Mouse (Mus musculus) ZHBTc4 (cell line): ENCODE results near the gene Hgd.
A peak's percentile ranks its signal among the peaks of the same experiment; 100 is the strongest.

ENCODE experiments used
- DNase-seq: peaks from one replicate; pipeline ENCODE4 v3.0.0-alpha.2; 2011; ENCODE audit warnings: low read depth, low spot score

Gene Hgd

GRCm38 (mm10) chr16:37579994-37580393, at the start of gene Hgd:
Gene Hgd (plus strand): TSS chr16:37580153.
- DNase-seq: no peak

- no peak for DNase-seq
Observed at GRCm38 (mm10) chr16:37530170-37530569, 49.8 kb upstream of the Hgd start.

GRCm38 (mm10) chr16:37532046-37532445, 47.9 kb upstream of the Hgd start:
- DNase-seq: no peak

- no peak for DNase-seq
Observed at GRCm38 (mm10) chr16:37533369-37534068, 46.4 kb upstream of the Hgd start.

- DNase-seq: no peak
Observed at GRCm38 (mm10) chr16:37539240-37539610, 40.7 kb upstream of the Hgd start.

GRCm38 (mm10) chr16:37539611-37540580, 40.1 kb upstream of the Hgd start, which contains the start of the genes Gtf2e1 and Rabl3:
Gene Gtf2e1 (minus strand): TSS chr16:37539789.
Gene Rabl3 (plus strand): TSS chr16:37539885.
- DNase-seq: peak; percentile 99

GRCm38 (mm10) chr16:37540776-37541175, 39.2 kb upstream of the Hgd start:
- DNase-seq: no peak

- no peak for DNase-seq
Observed at GRCm38 (mm10) chr16:37546312-37546711, 33.6 kb upstream of the Hgd start.

- DNase-seq: no peak
Observed at GRCm38 (mm10) chr16:37550266-37550665, 29.7 kb upstream of the Hgd start.

GRCm38 (mm10) chr16:37550981-37551380, 29.0 kb upstream of the Hgd start:
- DNase-seq: no peak

- no peak for DNase-seq
Observed at GRCm38 (mm10) chr16:37552824-37553223, 27.1 kb upstream of the Hgd start.

- DNase-seq: no peak
Observed at GRCm38 (mm10) chr16:37562414-37562813, 17.5 kb upstream of the Hgd start.

GRCm38 (mm10) chr16:37562961-37563360, 17.0 kb upstream of the Hgd start:
- DNase-seq: no peak

- DNase-seq: no peak
Observed at GRCm38 (mm10) chr16:37565117-37565516, 14.8 kb upstream of the Hgd start.

- DNase-seq: no peak
Observed at GRCm38 (mm10) chr16:37566107-37566506, 13.8 kb upstream of the Hgd start.

GRCm38 (mm10) chr16:37567113-37568050, 12.6 kb upstream of the Hgd start:
- DNase-seq: no peak

- no peak for DNase-seq
Observed at GRCm38 (mm10) chr16:37571554-37571953, 8.4 kb upstream of the Hgd start.

GRCm38 (mm10) chr16:37572117-37572754, 7.7 kb upstream of the Hgd start:
- no peak for DNase-seq

- peak; percentile 50 for DNase-seq
Observed at GRCm38 (mm10) chr16:37573061-37573460, 6.9 kb upstream of the Hgd start.

GRCm38 (mm10) chr16:37575325-37575724, 4.6 kb upstream of the Hgd start:
- no peak for DNase-seq

GRCm38 (mm10) chr16:37579591-37579990, 362 bp upstream of the Hgd start:
- no peak for DNase-seq
